Mouse (Mus musculus): Measurements from ENCODE around the gene Hibch. TPM values are rescaled to one million over a fixed set of nuclear protein-coding genes. Genes with fewer than 3 reads are reported as not detected.
A peak's percentile ranks its signal among the peaks of the same experiment; 100 is the strongest.
"Not testable (repeated sequence)": the region's sequence is repeated elsewhere in the genome, so short reads cannot be mapped to it uniquely, and the experiment has no call there.

Gene Hibch
- polyA plus RNA-seq, 1 experiment from 2014 or later: 31.0 TPM

DNA sequence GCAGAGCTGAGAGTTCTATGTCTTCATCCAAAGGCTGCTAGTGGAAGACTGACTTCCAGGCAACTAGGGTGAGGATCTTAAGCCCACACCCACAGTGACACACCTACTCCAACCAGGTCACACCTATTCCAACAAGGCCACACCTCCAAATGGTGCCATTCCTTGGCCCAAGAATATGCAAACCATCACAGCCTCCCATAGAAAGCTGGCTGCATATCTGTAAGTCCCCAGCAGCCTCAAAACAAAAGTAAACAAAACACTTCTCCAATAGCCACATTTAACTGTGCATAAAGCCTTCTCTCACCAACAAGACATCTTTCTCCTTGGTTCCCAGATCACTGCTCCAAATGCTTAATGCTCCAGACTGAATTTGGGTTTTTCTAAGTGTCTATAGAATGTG is 74.2 kb downstream of the Hibch start:
- DNase-seq (ENCODE audit: low spot score); H3K4me1 ChIP-seq (ENCODE audit: control insufficient read depth, insufficient read depth, low read length); H3K36me3 ChIP-seq (replicated peaks; ENCODE audit: control insufficient read depth, insufficient read depth, low read depth, low read length); H3K9me3 ChIP-seq (replicated peaks; ENCODE audit: control insufficient read depth, low read length); H3K27ac ChIP-seq (replicated peaks; ENCODE audit: low read depth, low read length); H3K27me3 ChIP-seq (ENCODE audit: control insufficient read depth, insufficient read depth, low read length); H3K9ac ChIP-seq (replicated peaks; ENCODE audit: low read length); H3K4me2 ChIP-seq (ENCODE audit: low read depth, low read length); ATAC-seq (replicated peaks; ENCODE audit: insufficient number of reproducible peaks, low FRiP score, low TSS enrichment, low read depth); H3K4me3 ChIP-seq (ENCODE audit: low read depth, low read length): not testable (repeated sequence)

DNA sequence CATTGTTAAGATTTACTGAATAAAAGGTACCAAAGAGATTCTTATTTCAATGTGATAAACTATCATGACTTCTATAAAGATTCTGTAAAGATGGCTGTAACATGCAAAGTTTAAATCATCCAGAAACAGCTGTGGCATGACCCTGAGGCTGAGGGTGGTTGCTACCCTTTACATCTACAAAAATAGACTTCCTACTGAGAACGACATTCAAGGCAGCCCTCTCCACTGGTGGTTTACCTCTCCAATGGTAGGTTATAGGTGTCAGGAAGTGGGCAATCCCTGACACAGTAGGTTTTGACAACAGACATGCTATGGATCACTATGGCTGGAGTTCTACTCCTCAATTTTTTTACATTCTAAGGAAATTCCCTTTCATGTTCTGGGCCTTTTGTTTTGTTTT is 79.8 kb downstream of the Hibch start:
- H3K4me2 ChIP-seq (ENCODE audit: low read depth, low read length); H3K9me3 ChIP-seq (replicated peaks; ENCODE audit: control insufficient read depth, low read length); H3K9ac ChIP-seq (replicated peaks; ENCODE audit: low read length); H3K27ac ChIP-seq (replicated peaks; ENCODE audit: low read depth, low read length); H3K27me3 ChIP-seq (ENCODE audit: control insufficient read depth, insufficient read depth, low read length); ATAC-seq (replicated peaks; ENCODE audit: insufficient number of reproducible peaks, low FRiP score, low TSS enrichment, low read depth); H3K36me3 ChIP-seq (replicated peaks; ENCODE audit: control insufficient read depth, insufficient read depth, low read depth, low read length); DNase-seq (ENCODE audit: low spot score); H3K4me3 ChIP-seq (ENCODE audit: low read depth, low read length); H3K4me1 ChIP-seq (ENCODE audit: control insufficient read depth, insufficient read depth, low read length): not testable (repeated sequence)
- no CpG with 5 or more reads among the region's 1 CpGs for WGBS

DNA sequence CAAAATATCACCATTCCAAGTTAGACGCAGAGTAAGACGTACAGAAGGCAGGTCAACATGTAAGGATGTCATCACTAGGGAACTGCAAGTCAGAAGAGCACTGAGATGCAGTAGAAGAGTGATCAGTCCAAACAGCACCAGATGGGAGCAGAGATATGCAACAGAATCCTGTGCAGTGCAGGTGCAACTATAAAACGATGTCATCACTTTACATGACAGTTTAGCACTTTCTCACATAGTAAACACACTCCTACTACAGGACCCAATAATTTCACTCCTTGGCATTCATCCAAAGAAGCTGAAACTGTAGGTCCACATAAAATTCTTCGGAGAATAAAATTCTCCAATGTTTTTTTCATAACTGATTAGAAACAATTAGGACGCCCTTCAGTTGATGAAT is 89.8 kb downstream of the Hibch start:
- ATAC-seq (replicated peaks; ENCODE audit: insufficient number of reproducible peaks, low FRiP score, low TSS enrichment, low read depth): no peak
- 83% methylated on average over 5 of the region's 5 CpGs for WGBS

GRCm38 (mm10) chr1:52939021-52939420 is 94.3 kb downstream of the Hibch start:
- Histone ChIP-seq H3K27ac (replicated peaks; ENCODE audit: low read depth, low read length) (no peak overlapping the region), H3K9ac (replicated peaks; ENCODE audit: low read length) (no peak overlapping the region), H3K4me1 (ENCODE audit: control insufficient read depth, insufficient read depth, low read length) (no peaks in the 10 kb centered on the region), H3K27me3 (ENCODE audit: control insufficient read depth, insufficient read depth, low read length) (no peaks in the 10 kb centered on the region), H3K9me3 (replicated peaks; ENCODE audit: control insufficient read depth, low read length) (no peaks in the 10 kb centered on the region), H3K4me3 (ENCODE audit: low read depth, low read length) (no peak overlapping the region), H3K4me2 (ENCODE audit: low read depth, low read length) (no peak overlapping the region), H3K36me3 (replicated peaks; ENCODE audit: control insufficient read depth, insufficient read depth, low read depth, low read length) (no peaks in the 10 kb centered on the region)
- ATAC-seq (replicated peaks; ENCODE audit: insufficient number of reproducible peaks, low FRiP score, low TSS enrichment, low read depth) (no peak), DNase-seq (ENCODE audit: low spot score) (no peak)
- 92% methylated on average over 1 of the region's 1 CpGs for WGBS

More for the DNA sequence above, 89.8 kb downstream of the Hibch start:
- no peak overlapping the region for H3K9ac ChIP-seq (replicated peaks; ENCODE audit: low read length)
- no peak overlapping the region for H3K4me2 ChIP-seq (ENCODE audit: low read depth, low read length)
- no peaks in the 10 kb centered on the region for H3K9me3 ChIP-seq (replicated peaks; ENCODE audit: control insufficient read depth, low read length)
- H3K27me3 ChIP-seq (ENCODE audit: control insufficient read depth, insufficient read depth, low read length): no peaks in the 10 kb centered on the region
- H3K36me3 ChIP-seq (replicated peaks; ENCODE audit: control insufficient read depth, insufficient read depth, low read depth, low read length): no peaks in the 10 kb centered on the region
- no peaks in the 10 kb centered on the region for H3K4me1 ChIP-seq (ENCODE audit: control insufficient read depth, insufficient read depth, low read length)
- H3K27ac ChIP-seq (replicated peaks; ENCODE audit: low read depth, low read length): no peak overlapping the region
- no peak for DNase-seq (ENCODE audit: low spot score)
- no peak overlapping the region for H3K4me3 ChIP-seq (ENCODE audit: low read depth, low read length)

- DNase-seq (ENCODE audit: low spot score) (no peak), ATAC-seq (replicated peaks; ENCODE audit: insufficient number of reproducible peaks, low FRiP score, low TSS enrichment, low read depth) (no peak)
- Histone ChIP-seq H3K4me3 (ENCODE audit: low read depth, low read length) (no peak overlapping the region), H3K27ac (replicated peaks; ENCODE audit: low read depth, low read length) (no peak overlapping the region), H3K9ac (replicated peaks; ENCODE audit: low read length) (no peak overlapping the region), H3K36me3 (replicated peaks; ENCODE audit: control insufficient read depth, insufficient read depth, low read depth, low read length) (no peaks in the 10 kb centered on the region), H3K4me2 (ENCODE audit: low read depth, low read length) (no peak overlapping the region), H3K4me1 (ENCODE audit: control insufficient read depth, insufficient read depth, low read length) (no peaks in the 10 kb centered on the region), H3K27me3 (ENCODE audit: control insufficient read depth, insufficient read depth, low read length) (no peaks in the 10 kb centered on the region), H3K9me3 (replicated peaks; ENCODE audit: control insufficient read depth, low read length) (no peaks in the 10 kb centered on the region)
- WGBS: 87% methylated on average over 5 of the region's 5 CpGs
These were observed 103.2 kb downstream of the Hibch start for GRCm38 (mm10) chr1:52947895-52948294.

- Histone ChIP-seq H3K9me3 (replicated peaks; ENCODE audit: control insufficient read depth, low read length) (no peaks in the 10 kb centered on the region), H3K9ac (replicated peaks; ENCODE audit: low read length) (no peak overlapping the region), H3K36me3 (replicated peaks; ENCODE audit: control insufficient read depth, insufficient read depth, low read depth, low read length) (no peaks in the 10 kb centered on the region), H3K4me3 (ENCODE audit: low read depth, low read length) (no peak overlapping the region), H3K4me2 (ENCODE audit: low read depth, low read length) (no peak overlapping the region), H3K4me1 (ENCODE audit: control insufficient read depth, insufficient read depth, low read length) (no peaks in the 10 kb centered on the region), H3K27me3 (ENCODE audit: control insufficient read depth, insufficient read depth, low read length) (no peaks in the 10 kb centered on the region; the same call in 1 of the 2 replicates), H3K27ac (replicated peaks; ENCODE audit: low read depth, low read length) (no peak overlapping the region)
- WGBS: 48% methylated on average over 5 of the region's 5 CpGs
- peak; percentile 32 for DNase-seq (ENCODE audit: low spot score)
- no peak for ATAC-seq (replicated peaks; ENCODE audit: insufficient number of reproducible peaks, low FRiP score, low TSS enrichment, low read depth)
These were observed 106.6 kb downstream of the Hibch start for GRCm38 (mm10) chr1:52951146-52951868.

DNA sequence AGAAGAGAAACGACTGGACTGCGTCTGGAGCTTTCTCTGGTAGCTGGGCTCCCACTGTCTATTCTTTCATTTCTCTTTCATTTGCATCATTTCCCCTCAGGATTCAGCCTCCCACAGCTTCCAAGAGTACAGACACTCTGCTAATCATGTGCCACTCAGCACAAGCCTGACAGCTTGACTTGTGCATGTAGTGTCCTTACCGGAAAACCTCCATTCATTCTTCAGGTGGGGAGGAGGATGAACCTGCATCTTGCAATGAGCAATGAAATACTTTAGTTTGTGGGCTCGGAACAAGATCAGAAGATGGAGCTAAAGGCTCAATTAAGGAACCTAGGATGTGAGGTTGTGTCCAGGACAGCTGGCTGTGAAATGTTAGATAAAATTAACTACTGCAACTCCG is 107.4 kb downstream of the Hibch start:
- Histone ChIP-seq H3K4me2 (ENCODE audit: low read depth, low read length) (peak overlapping the region; percentile 97), H3K36me3 (replicated peaks; ENCODE audit: control insufficient read depth, insufficient read depth, low read depth, low read length) (no peaks in the 10 kb centered on the region), H3K9ac (replicated peaks; ENCODE audit: low read length) (no peak overlapping the region), H3K4me1 (ENCODE audit: control insufficient read depth, insufficient read depth, low read length) (no peaks in the 10 kb centered on the region), H3K27me3 (ENCODE audit: control insufficient read depth, insufficient read depth, low read length) (no peaks in the 10 kb centered on the region; the same call in 1 of the 2 replicates), H3K4me3 (ENCODE audit: low read depth, low read length) (peak overlapping the region; percentile 55), H3K9me3 (replicated peaks; ENCODE audit: control insufficient read depth, low read length) (no peaks in the 10 kb centered on the region), H3K27ac (replicated peaks; ENCODE audit: low read depth, low read length) (no peak overlapping the region)
- ATAC-seq (replicated peaks; ENCODE audit: insufficient number of reproducible peaks, low FRiP score, low TSS enrichment, low read depth) (no peak), DNase-seq (ENCODE audit: low spot score) (no peak)
- 4% methylated on average over 5 of the region's 5 CpGs for WGBS

GRCm38 (mm10) chr1:52952551-52953397 is 108.0 kb downstream of the Hibch start:
- ATAC-seq (replicated peaks; ENCODE audit: insufficient number of reproducible peaks, low FRiP score, low TSS enrichment, low read depth): peak; percentile 83
- Histone ChIP-seq H3K9ac (replicated peaks; ENCODE audit: low read length) (peak overlapping the region; percentile 62), H3K27ac (replicated peaks; ENCODE audit: low read depth, low read length) (no peak overlapping the region), H3K4me3 (ENCODE audit: low read depth, low read length) (peak overlapping the region; percentile 55), H3K36me3 (replicated peaks; ENCODE audit: control insufficient read depth, insufficient read depth, low read depth, low read length) (no peaks in the 10 kb centered on the region), H3K4me2 (ENCODE audit: low read depth, low read length) (peak overlapping the region; percentile 97), H3K4me1 (ENCODE audit: control insufficient read depth, insufficient read depth, low read length) (no peaks in the 10 kb centered on the region), H3K9me3 (replicated peaks; ENCODE audit: control insufficient read depth, low read length) (no peaks in the 10 kb centered on the region), H3K27me3 (ENCODE audit: control insufficient read depth, insufficient read depth, low read length) (no peaks in the 10 kb centered on the region; the same call in 1 of the 2 replicates)
- under 1% methylated on average over 47 of the region's 47 CpGs for WGBS
- peak; percentile 36 for DNase-seq (ENCODE audit: low spot score)
